Mouse (Mus musculus): ENCODE results near the gene Fastkd3.
"Not testable (repeated sequence)": the region's sequence is repeated elsewhere in the genome, so short reads cannot be mapped to it uniquely, and the experiment has no call there.

Gene Fastkd3

GRCm38 (mm10) chr13:68581747-68582516 is at the start of gene Fastkd3, which contains the start of gene Mtrr:
Fastkd3 (plus strand) TSS chr13:68582234.
Mtrr (minus strand) TSS chr13:68582149.
- peak; percentile 33 for DNase-seq (ENCODE audit: extremely low read depth, low read depth, low spot score)

GRCm38 (mm10) chr13:68553391-68553790 is 28.6 kb upstream of the Fastkd3 start:
- not testable (repeated sequence) for DNase-seq (ENCODE audit: extremely low read depth, low read depth, low spot score)

GRCm38 (mm10) chr13:68568110-68568509 is 13.9 kb upstream of the Fastkd3 start:
- DNase-seq (ENCODE audit: extremely low read depth, low read depth, low spot score): no peak

GRCm38 (mm10) chr13:68568548-68568947 is 13.5 kb upstream of the Fastkd3 start:
- no peak for DNase-seq (ENCODE audit: extremely low read depth, low read depth, low spot score)

GRCm38 (mm10) chr13:68569589-68570336 is 12.3 kb upstream of the Fastkd3 start:
- DNase-seq (ENCODE audit: extremely low read depth, low read depth, low spot score): no peak

- no peak for DNase-seq (ENCODE audit: extremely low read depth, low read depth, low spot score)
Observed at GRCm38 (mm10) chr13:68572247-68572646, 9.8 kb upstream of the Fastkd3 start.

GRCm38 (mm10) chr13:68572966-68573913 is 8.8 kb upstream of the Fastkd3 start:
- DNase-seq (ENCODE audit: extremely low read depth, low read depth, low spot score): no peak

GRCm38 (mm10) chr13:68574398-68574797 is 7.6 kb upstream of the Fastkd3 start:
- DNase-seq (ENCODE audit: extremely low read depth, low read depth, low spot score): no peak

GRCm38 (mm10) chr13:68577945-68578344 is 4.1 kb upstream of the Fastkd3 start:
- DNase-seq (ENCODE audit: extremely low read depth, low read depth, low spot score): peak; percentile 96

GRCm38 (mm10) chr13:68581086-68581740 is 821 bp upstream of the Fastkd3 start:
- no peak for DNase-seq (ENCODE audit: extremely low read depth, low read depth, low spot score)

- DNase-seq (ENCODE audit: extremely low read depth, low read depth, low spot score): no peak
Observed at GRCm38 (mm10) chr13:68582517-68582780, 415 bp downstream of the Fastkd3 start.

- no peak for DNase-seq (ENCODE audit: extremely low read depth, low read depth, low spot score)
Observed at GRCm38 (mm10) chr13:68583961-68584360, 1.9 kb downstream of the Fastkd3 start.

GRCm38 (mm10) chr13:68585441-68585840 is 3.4 kb downstream of the Fastkd3 start:
- DNase-seq (ENCODE audit: extremely low read depth, low read depth, low spot score): no peak

GRCm38 (mm10) chr13:68588352-68588751 is 6.3 kb downstream of the Fastkd3 start:
- DNase-seq (ENCODE audit: extremely low read depth, low read depth, low spot score): no peak

- DNase-seq (ENCODE audit: extremely low read depth, low read depth, low spot score): no peak
Observed at GRCm38 (mm10) chr13:68593797-68594196, 11.8 kb downstream of the Fastkd3 start.

GRCm38 (mm10) chr13:68597199-68597598 is 15.2 kb downstream of the Fastkd3 start, which contains the start of gene 1700001L19Rik:
1700001L19Rik (plus strand) TSS chr13:68597421.
- no peak for DNase-seq (ENCODE audit: extremely low read depth, low read depth, low spot score)

GRCm38 (mm10) chr13:68597667-68598066 is 15.6 kb downstream of the Fastkd3 start:
- no peak for DNase-seq (ENCODE audit: extremely low read depth, low read depth, low spot score)

GRCm38 (mm10) chr13:68598953-68599352 is 16.9 kb downstream of the Fastkd3 start:
- no peak for DNase-seq (ENCODE audit: extremely low read depth, low read depth, low spot score)

GRCm38 (mm10) chr13:68601184-68601583 is 19.1 kb downstream of the Fastkd3 start:
- DNase-seq (ENCODE audit: extremely low read depth, low read depth, low spot score): no peak

- DNase-seq (ENCODE audit: extremely low read depth, low read depth, low spot score): no peak
Observed at GRCm38 (mm10) chr13:68603085-68603484, 21.1 kb downstream of the Fastkd3 start.

GRCm38 (mm10) chr13:68605689-68606126 is 23.7 kb downstream of the Fastkd3 start:
- DNase-seq (ENCODE audit: extremely low read depth, low read depth, low spot score): no peak
